Mouse (Mus musculus): ENCODE data around the gene Lsamp.

GRCm38 (mm10) chr16:41974866-41975719 is 1990.9 kb downstream of the Lsamp start:
- TF ChIP-seq CTCF (IDR thresholded peaks at IDR 0.05; ENCODE audit: low read depth, low read length) (no peak), POLR2A (IDR thresholded peaks at IDR 0.05; ENCODE audit: insufficient read depth, low read length) (no peak)
